Mouse (Mus musculus): ENCODE results near the gene Glis3.

The Glis3 gene

DNA sequence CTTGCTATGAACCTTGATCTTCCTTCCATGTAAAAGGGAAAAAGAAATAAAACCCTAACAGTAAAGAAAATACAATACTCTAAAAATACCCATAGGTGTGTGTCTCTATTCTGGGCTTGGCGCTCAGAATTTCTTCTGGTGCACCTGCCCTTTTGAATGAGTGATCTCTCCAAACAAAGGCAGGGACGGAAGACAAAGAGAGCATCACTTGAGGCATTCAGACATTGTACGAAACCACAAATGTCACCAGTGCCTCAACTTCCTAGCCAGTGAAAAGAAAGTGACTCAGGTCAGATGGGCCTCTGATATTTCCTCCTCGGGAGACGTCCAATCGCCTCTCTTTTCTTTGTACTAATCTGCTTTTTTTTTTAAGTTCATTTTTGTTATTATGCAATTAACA, 201.8 kb downstream of the Glis3 start:
- DNase-seq (ENCODE audit: low spot score in 2 of 2): no peak

- DNase-seq (ENCODE audit: low spot score in 2 of 2): no peak
These were observed 202.5 kb downstream of the Glis3 start for GRCm38 (mm10) chr19:28477326-28477863.

DNA sequence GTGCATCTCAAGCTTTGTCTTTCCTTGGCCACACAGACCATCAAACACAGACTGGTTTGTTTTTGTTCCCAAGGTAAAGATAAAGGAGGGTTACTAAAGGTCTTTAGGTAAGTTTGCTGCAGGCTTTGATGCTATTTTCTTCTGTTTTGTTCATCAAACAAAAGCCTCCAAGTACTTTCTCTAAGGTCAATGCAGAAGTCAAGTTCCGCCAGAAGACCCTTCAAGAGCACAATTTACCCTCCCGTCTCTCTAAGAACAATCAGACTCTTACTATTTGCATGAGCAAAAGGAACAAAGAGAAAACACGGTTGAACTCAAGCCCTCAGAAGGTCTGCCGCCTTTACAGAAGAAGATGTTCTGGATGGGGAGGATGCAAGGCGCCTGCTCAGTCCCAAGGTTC, 206.3 kb downstream of the Glis3 start:
- DNase-seq (ENCODE audit: low spot score in 2 of 2): no peak

GRCm38 (mm10) chr19:28471144-28471543, 208.7 kb downstream of the Glis3 start:
- no peak for DNase-seq (ENCODE audit: low spot score in 2 of 2)

DNA sequence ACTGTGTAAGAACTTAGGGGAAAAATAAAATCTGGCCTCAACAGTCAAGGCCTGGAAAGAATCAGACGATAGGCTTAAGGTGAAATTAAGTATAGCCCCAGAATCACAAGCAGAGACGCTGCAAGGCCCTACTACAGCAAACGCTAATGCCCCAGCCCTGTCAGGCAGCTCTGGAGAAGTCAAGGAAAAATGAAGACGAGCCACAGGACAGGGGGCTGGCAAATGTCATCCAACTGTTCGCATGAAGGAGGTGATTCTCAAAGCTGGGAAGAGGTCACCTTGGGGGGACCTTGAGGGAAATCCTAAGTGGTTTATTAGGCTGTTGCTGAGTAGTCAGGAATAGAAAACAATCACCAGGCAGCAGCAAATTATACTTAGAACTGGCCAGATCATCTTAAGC, 214.1 kb downstream of the Glis3 start:
- no peak for DNase-seq (ENCODE audit: low spot score in 2 of 2)

GRCm38 (mm10) chr19:28454331-28454730, 225.5 kb downstream of the Glis3 start:
- no peak for DNase-seq (ENCODE audit: low spot score in 2 of 2)

- DNase-seq (ENCODE audit: low spot score in 2 of 2): no peak
These were observed 226.8 kb downstream of the Glis3 start for GRCm38 (mm10) chr19:28452951-28453520.

- DNase-seq (ENCODE audit: low spot score in 2 of 2): no peak
These were observed 231.1 kb downstream of the Glis3 start for GRCm38 (mm10) chr19:28448811-28449210.

DNA sequence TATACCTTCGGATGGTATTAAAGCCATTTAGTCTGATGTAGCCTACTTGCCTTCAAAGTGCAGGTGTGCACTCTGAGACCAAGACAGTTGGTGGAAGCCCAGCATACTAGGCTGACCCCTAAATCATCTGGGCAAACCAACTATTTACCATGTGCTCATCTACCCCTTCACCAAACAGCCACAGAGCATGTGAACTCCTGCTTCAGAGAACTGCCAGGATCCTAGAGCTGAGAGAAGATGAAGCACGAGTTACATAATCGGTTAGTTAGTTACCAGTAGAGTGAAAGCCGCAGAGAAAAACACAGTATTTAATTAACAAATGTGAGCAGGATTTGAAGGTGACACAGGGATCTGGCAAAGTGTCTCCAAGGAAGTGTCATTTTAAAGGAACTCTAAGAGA, 237.7 kb downstream of the Glis3 start:
- DNase-seq (ENCODE audit: low spot score in 2 of 2): no peak

GRCm38 (mm10) chr19:28436457-28437148, 243.3 kb downstream of the Glis3 start:
- no peak for DNase-seq (ENCODE audit: low spot score in 2 of 2)

- no peak for DNase-seq (ENCODE audit: low spot score in 2 of 2)
These were observed 251.6 kb downstream of the Glis3 start for GRCm38 (mm10) chr19:28428220-28428816.

GRCm38 (mm10) chr19:28424180-28424579, 255.7 kb downstream of the Glis3 start:
- DNase-seq (ENCODE audit: low spot score in 2 of 2): no peak

DNA sequence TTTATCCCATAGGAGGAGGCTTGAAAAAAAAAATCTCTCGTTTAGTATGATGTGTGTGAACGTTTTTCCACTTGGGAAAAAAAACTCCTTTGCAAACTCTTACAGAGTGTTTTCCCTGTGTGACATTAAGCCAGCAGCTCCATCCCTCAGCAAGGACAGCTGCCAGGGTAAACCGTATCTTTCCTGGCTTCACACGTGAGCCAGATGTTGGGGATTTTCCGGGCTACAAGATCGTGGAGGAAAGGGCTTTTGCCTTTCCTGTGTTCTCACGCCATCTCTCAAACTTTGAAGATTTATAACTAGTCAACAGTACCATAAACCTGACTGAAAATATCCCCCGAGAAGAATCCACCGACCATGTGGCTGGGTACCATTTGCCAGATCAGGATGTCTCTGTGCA, 256.9 kb downstream of the Glis3 start:
- no peak for DNase-seq (ENCODE audit: low spot score in 2 of 2)

DNA sequence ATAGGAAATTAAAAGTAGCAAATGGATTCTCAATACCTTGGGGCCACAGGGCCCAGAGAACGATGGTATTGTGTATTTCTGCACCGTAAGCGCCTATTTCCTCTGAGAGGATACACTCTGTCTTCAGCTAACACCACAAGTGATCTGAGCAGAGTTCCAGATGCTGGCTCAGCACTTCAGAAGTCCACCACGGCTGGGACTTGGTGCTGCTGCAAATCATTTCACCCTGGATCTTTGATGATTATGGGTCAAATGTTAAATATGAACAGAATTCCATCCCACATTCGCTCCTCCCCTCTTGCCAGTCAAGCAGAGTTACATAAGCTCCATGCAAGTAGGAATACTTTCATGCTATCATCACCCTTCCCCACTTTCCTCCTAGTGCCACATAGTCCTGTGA, 263.8 kb downstream of the Glis3 start:
- DNase-seq (ENCODE audit: low spot score in 2 of 2): no peak

GRCm38 (mm10) chr19:28408787-28409186, 271.1 kb downstream of the Glis3 start:
- DNase-seq (ENCODE audit: low spot score in 2 of 2): no peak

DNA sequence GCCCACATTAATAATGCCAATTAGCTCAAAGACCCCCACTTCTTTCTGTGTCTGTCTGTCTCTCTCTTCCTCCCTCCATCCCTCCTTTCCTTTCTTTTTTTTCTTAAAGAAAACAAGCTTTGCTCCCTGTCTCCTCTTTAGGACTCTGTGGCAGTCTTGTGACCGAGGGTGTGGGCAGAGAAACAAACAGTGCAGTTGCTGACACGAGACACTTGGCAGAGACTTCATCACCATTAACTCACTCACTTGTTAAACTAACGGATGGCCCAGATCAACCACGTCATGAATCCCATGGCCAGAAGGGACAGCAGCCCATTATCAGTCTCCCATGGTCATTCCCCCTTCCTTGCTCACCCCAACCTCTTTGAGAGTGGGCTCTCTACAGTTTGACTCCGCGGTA, 276.9 kb downstream of the Glis3 start:
- no peak for DNase-seq (ENCODE audit: low spot score in 2 of 2)

DNA sequence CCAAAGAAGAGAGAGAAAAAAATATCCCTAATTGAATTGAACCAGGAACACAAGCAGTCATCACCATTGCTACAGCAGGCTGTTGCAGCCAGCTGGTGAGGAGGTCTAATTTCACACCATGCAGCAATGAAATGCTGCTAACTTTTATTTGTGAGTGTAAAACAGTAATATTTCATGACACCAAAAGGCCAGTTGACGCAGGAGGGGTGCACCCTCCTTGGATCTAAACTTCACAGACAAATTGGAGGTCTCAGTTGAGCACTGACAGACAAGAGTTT, 284.4 kb downstream of the Glis3 start:
- no peak for DNase-seq (ENCODE audit: low spot score in 2 of 2)

- DNase-seq (ENCODE audit: low spot score in 2 of 2): no peak
These were observed 284.9 kb downstream of the Glis3 start for GRCm38 (mm10) chr19:28394826-28395583.

DNA sequence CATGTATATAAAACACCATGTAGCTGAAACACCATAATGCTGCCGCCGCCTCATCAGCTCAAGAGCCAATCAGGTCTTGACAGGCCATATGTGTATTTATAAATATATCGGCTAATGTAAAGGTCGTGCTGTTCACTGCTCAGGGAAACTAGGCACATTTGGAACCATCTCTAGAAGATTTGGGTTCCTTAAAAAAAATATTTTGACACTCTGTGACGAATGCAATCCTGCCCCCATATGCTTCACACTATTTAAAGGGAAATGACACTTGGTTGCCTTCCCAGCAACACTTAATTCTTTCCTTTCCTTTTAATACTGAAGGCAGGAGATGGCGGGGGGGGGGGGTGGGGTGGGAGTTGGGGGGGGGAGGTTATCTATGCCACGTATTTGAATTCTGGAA, 286.1 kb downstream of the Glis3 start:
- DNase-seq (ENCODE audit: low spot score in 2 of 2): no peak

- no peak for DNase-seq (ENCODE audit: low spot score in 2 of 2)
These were observed 287.0 kb downstream of the Glis3 start for GRCm38 (mm10) chr19:28392838-28393237.

- no peak for DNase-seq (ENCODE audit: low spot score in 2 of 2)
These were observed 289.0 kb downstream of the Glis3 start for GRCm38 (mm10) chr19:28390920-28391319.

GRCm38 (mm10) chr19:28389146-28389545, 290.7 kb downstream of the Glis3 start:
- no peak for DNase-seq (ENCODE audit: low spot score in 2 of 2)

DNA sequence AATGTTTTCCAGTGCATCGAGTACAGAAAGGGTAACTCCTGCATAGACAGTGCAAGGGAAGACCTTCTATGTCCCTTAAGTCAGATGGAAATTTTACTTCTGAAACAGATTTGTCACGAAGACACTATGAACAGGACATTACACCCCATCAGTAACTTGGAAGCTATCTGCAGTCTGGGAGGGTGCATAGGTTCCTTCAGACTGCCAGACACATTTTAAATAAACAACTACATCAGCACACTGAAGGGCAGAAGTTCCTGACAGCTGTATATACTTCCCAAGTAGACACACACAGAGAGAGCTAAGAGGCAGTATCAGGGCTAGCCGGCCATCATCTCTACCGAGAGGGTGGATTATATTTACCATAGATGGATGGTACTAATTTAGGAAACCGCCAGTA, 296.5 kb downstream of the Glis3 start:
- DNase-seq (ENCODE audit: low spot score in 2 of 2): no peak

All from spleen, postnatal 14 days (tissue).